Mouse (Mus musculus) intestine, postnatal 0 days (tissue): Measurements from ENCODE around the gene Gimap9. TPM values are rescaled to one million over a fixed set of nuclear protein-coding genes. Genes with fewer than 3 reads are reported as not detected.
"Not testable (repeated sequence)": the region's sequence is repeated elsewhere in the genome, so short reads cannot be mapped to it uniquely, and the experiment has no call there.

Source experiments
- ATAC-seq: fragments of 200-750 bp; cut with Nextera tagmentation; 2 replicates; pipeline ENCODE4 v1.8.0; 2017; ENCODE audit warnings: mild to moderate bottlenecking, moderate TSS enrichment, moderate library complexity
- H3K27ac ChIP-seq: fragments of 300-500 bp; sonication (generic); 2 replicates; pipeline ENCODE4 v1.5.1; 2014; ENCODE audit warnings: mild to moderate bottlenecking, low read depth, low read length, moderate library complexity
- H3K27me3 ChIP-seq: fragments of 300-500 bp; sonication (generic); replicated peaks from 2 replicates; pipeline ENCODE4 v1.6.1; 2014; ENCODE audit warnings: low read length, mixed read lengths; ENCODE audit not compliant: control insufficient read depth, insufficient read depth
- H3K36me3 ChIP-seq: fragments of 300-500 bp; sonication (generic); 2 replicates; pipeline ENCODE4 v1.6.1; 2014; ENCODE audit warnings: mild to moderate bottlenecking, moderate library complexity; ENCODE audit not compliant: control insufficient read depth, insufficient read depth
- H3K4me1 ChIP-seq: fragments of 300-500 bp; sonication (generic); replicated peaks from 2 replicates; pipeline ENCODE4 v1.6.1; 2014; ENCODE audit warnings: antibody characterized with exemption, low read length, mixed read lengths; ENCODE audit not compliant: control insufficient read depth, insufficient read depth
- H3K4me2 ChIP-seq: fragments of 300-500 bp; sonication (generic); replicated peaks from 2 replicates; pipeline ENCODE4 v1.6.1; 2014; ENCODE audit warnings: low read depth, mild to moderate bottlenecking, moderate library complexity
- H3K4me3 ChIP-seq: fragments of 300-500 bp; sonication (generic); 2 replicates; pipeline ENCODE4 v1.5.1; 2014; ENCODE audit warnings: low read depth, low read length
- H3K9ac ChIP-seq: fragments of 300-500 bp; sonication (generic); 2 replicates; pipeline ENCODE4 v1.6.1; 2014; ENCODE audit warnings: mild to moderate bottlenecking, low read depth, low read length
- H3K9me3 ChIP-seq: fragments of 300-500 bp; sonication (generic); 2 replicates; pipeline ENCODE4 v1.6.1; 2016; ENCODE audit warnings: mixed run types; ENCODE audit not compliant: control insufficient read depth
- CTCF ChIP-seq: sonication (generic); IDR thresholded peaks from 2 replicates; pipeline ENCODE4 v1.5.1; 2016; ENCODE audit warnings: low read depth, mild to moderate bottlenecking, control low read depth, antibody characterized with exemption, moderate library complexity
- WGBS: fragments of 180-500 bp; shearing (Covaris S2); extraction: QIAGEN DNeasy Blood & Tissue Kit; methylation state at CpG from one replicate; pipeline ENCODE4 v1.1.7; 2014; 5-methylcytosine and 5-hydroxymethylcytosine counted together
- polyA plus RNA-seq: library from polyadenylated mRNA; unstranded; fragments of >200 nt; fragmentation: Nextera tagmentation; extraction: Ambion mirVana; gene quantifications from 2 replicates; pipeline ENCODE4 v1.2.1, GENCODE M21; 2015

Gene Gimap9
- polyA plus RNA-seq, 1 experiment from 2014 or later = 9.9 TPM

DNA sequence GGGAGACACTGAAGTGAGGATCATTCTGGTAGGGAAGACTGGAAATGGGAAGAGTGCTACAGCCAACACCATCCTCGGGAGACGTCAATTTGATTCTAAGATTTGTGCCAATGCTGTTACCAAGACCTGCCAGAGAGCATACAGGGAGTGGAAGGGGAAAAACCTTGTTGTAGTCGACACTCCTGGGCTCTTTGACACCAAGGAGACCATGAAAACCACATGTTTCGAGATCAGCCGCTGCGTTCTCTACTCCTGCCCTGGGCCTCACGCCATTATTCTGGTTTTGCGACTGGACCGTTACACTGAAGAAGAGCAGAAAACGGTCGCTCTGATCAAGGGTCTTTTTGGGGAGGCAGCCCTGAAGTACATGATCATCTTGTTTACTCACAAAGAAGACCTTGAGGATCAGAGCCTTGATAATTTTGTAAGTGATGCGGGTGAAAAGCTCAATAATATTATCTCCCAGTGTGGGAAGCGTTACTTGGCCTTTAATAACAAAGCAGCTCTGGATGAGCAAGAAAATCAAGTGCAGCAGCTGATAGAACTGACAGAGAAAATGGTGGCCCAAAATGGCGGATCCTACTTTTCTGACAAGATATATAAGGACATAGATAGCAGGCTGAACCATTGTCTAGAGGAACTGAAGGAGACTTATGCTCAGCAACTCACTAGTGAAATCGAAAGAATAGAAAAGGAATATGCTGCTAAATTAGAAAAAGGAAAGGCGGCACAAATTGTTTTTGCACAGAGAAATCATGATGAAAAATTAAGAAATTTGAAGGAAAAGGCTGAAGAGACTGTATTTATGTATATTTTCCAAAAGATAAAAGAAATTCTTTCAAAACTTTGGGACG, 1.8 kb downstream of the Gimap9 start:
- no peak overlapping the region for H3K4me3 ChIP-seq
- no peak overlapping the region for H3K4me2 ChIP-seq
- H3K9ac ChIP-seq = no peak overlapping the region
- no peaks in the 10 kb centered on the region for H3K36me3 ChIP-seq
- H3K27ac ChIP-seq = no peak overlapping the region
- no peaks in the 10 kb centered on the region for H3K27me3 ChIP-seq
- ATAC-seq = no peak
- H3K9me3 ChIP-seq = no peaks in the 10 kb centered on the region
- no peak for TF ChIP-seq CTCF
- H3K4me1 ChIP-seq = no peaks in the 10 kb centered on the region; the same call in 1 of the 2 replicates
- 95% methylated on average over 17 of the region's 17 CpGs for WGBS

DNA sequence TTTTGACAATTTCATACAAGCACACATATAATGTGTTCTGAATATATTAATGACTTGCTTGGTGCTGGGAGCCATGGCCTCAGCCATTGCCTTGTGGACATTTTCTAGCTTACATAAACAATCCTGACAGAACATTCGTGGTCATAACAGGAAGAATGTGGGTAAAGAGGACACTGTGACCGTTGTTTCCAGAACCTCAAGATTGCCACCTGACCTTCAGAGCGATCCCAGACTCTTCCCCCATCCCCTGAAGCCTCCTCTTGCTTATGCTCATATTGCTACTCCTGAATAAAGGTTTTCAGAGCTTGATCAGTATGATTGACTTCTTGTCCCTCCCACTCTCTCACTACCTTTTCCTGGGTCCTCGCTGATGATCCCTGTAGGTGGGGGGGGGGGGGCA, 2.5 kb downstream of the Gimap9 start:
- Histone ChIP-seq H3K36me3 (no peaks in the 10 kb centered on the region), H3K9ac (no peak overlapping the region), H3K9me3 (no peaks in the 10 kb centered on the region), H3K27ac (no peak overlapping the region), H3K27me3 (no peaks in the 10 kb centered on the region), H3K4me3 (no peak overlapping the region), H3K4me2 (no peak overlapping the region), H3K4me1 (no peaks in the 10 kb centered on the region; the same call in 1 of the 2 replicates)
- 79% methylated on average over 4 of the region's 4 CpGs for WGBS
- no peak for TF ChIP-seq CTCF
- no peak for ATAC-seq

DNA sequence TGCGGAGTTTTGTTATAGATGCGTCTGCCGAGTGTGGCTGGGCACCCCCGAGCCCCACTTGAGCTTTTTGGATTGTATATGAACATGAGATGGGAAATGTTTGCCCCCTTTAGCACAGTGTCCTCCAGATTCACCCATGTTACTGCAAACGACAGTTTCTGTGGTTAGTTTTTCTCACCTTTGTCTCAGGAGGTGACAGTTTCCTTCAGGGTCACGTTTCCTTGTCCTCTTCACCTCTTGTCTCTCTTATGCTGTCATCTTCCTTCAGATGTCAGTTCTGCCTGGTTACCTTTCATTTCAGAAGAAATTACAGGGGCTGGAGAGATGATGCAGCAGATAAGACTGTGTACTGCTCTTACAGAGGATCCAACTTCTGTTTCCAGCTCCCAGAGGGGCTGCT, 3.8 kb downstream of the Gimap9 start:
- ATAC-seq = no peak
- no peak overlapping the region for H3K27ac ChIP-seq

GRCm38 (mm10) chr6:48680421-48680820, 4.5 kb downstream of the Gimap9 start:
- TF ChIP-seq CTCF = no peak
- Histone ChIP-seq H3K4me3 (no peak overlapping the region), H3K9ac (no peak overlapping the region), H3K27me3 (no peaks in the 10 kb centered on the region), H3K4me1 (no peaks in the 10 kb centered on the region; the same call in 1 of the 2 replicates), H3K9me3 (no peaks in the 10 kb centered on the region), H3K4me2 (no peak overlapping the region), H3K36me3 (no peaks in the 10 kb centered on the region), H3K27ac (no peak overlapping the region)
- 66% methylated on average over 5 of the region's 5 CpGs for WGBS
- ATAC-seq = no peak

More for the DNA sequence above, 3.8 kb downstream of the Gimap9 start:
- Histone ChIP-seq H3K9me3 (no peaks in the 10 kb centered on the region), H3K4me3 (no peak overlapping the region), H3K27me3 (no peaks in the 10 kb centered on the region), H3K4me1 (no peaks in the 10 kb centered on the region; the same call in 1 of the 2 replicates), H3K4me2 (no peak overlapping the region), H3K36me3 (no peaks in the 10 kb centered on the region), H3K9ac (no peak overlapping the region)
- no peak for TF ChIP-seq CTCF
- WGBS = 88% methylated on average over 6 of the region's 6 CpGs

GRCm38 (mm10) chr6:48681472-48682090, 5.7 kb downstream of the Gimap9 start:
- ATAC-seq = no peak
- WGBS = 71% methylated on average over 3 of the region's 3 CpGs
- no peak overlapping the region for H3K4me2 ChIP-seq
- no peaks in the 10 kb centered on the region for H3K9me3 ChIP-seq
- no peaks in the 10 kb centered on the region for H3K27me3 ChIP-seq
- H3K36me3 ChIP-seq = no peaks in the 10 kb centered on the region
- H3K4me3 ChIP-seq = no peak overlapping the region
- no peak overlapping the region for H3K9ac ChIP-seq
- H3K4me1 ChIP-seq = no peaks in the 10 kb centered on the region; the same call in 1 of the 2 replicates
- TF ChIP-seq CTCF = no peak
- no peak overlapping the region for H3K27ac ChIP-seq

- H3K27me3 ChIP-seq = no peaks in the 10 kb centered on the region
- no peaks in the 10 kb centered on the region for H3K36me3 ChIP-seq
- no peak for ATAC-seq
- H3K9ac ChIP-seq = no peak overlapping the region
- H3K4me2 ChIP-seq = no peak overlapping the region
- 76% methylated on average over 4 of the region's 4 CpGs for WGBS
- no peaks in the 10 kb centered on the region for H3K4me1 ChIP-seq
- no peak for TF ChIP-seq CTCF
- H3K4me3 ChIP-seq = no peak overlapping the region
- H3K9me3 ChIP-seq = no peaks in the 10 kb centered on the region
- H3K27ac ChIP-seq = no peak overlapping the region
Measured at GRCm38 (mm10) chr6:48682271-48682670, 6.3 kb downstream of the Gimap9 start.

- not testable (repeated sequence) for H3K4me1 ChIP-seq, H3K27me3 ChIP-seq, ATAC-seq, H3K4me2 ChIP-seq, H3K36me3 ChIP-seq, H3K4me3 ChIP-seq, H3K27ac ChIP-seq, H3K9ac ChIP-seq, H3K9me3 ChIP-seq
- WGBS = 97% methylated on average over 3 of the region's 4 CpGs
Measured at GRCm38 (mm10) chr6:48683263-48683821, 7.4 kb downstream of the Gimap9 start.
